Mouse (Mus musculus): ENCODE data around the gene Srf.
"Not testable (repeated sequence)": the region's sequence is repeated elsewhere in the genome, so short reads cannot be mapped to it uniquely, and the experiment has no call there.

Gene Srf

DNA sequence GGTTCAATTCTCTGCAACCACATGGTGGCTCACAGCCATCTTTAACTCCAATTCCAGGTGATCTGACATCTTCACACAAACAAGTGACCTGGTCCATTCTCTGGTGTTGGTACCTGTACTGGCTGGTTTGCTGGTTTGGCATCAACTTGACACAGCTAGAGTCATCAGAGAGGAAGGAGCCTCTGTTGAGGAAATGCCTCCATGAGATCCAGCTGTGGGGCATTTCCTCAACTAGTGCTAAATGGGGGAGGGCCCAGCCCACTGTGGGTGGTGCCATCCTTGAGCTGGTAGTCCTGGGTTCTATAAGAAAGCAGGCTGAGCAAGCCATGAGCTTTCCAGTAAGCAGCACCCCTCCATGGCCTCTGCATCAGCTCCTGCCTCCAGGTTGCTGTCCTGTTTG, 1.3 kb upstream of the Srf start:
- intact Hi-C loops (cut with DNase I): not testable (repeated sequence)

DNA sequence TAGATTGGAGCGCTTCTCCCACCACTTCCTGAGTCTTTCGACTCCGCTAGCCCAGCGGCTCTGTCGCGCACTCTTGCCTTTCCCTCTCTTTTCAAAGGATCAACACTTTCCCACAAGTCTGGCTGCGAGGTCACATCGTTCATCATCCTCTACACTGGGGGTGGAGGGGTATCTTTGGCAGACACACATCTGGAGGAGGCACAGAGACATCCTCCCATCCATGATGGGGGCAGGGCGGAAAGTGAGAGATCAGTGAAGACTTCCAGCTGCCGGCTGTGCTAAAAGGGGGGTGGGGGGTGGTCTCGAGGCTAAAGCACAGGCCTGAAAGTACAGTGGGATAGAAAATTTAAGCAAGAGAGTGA, 590 bp upstream of the Srf start:
- intact Hi-C loops (cut with DNase I): no loop called here

DNA sequence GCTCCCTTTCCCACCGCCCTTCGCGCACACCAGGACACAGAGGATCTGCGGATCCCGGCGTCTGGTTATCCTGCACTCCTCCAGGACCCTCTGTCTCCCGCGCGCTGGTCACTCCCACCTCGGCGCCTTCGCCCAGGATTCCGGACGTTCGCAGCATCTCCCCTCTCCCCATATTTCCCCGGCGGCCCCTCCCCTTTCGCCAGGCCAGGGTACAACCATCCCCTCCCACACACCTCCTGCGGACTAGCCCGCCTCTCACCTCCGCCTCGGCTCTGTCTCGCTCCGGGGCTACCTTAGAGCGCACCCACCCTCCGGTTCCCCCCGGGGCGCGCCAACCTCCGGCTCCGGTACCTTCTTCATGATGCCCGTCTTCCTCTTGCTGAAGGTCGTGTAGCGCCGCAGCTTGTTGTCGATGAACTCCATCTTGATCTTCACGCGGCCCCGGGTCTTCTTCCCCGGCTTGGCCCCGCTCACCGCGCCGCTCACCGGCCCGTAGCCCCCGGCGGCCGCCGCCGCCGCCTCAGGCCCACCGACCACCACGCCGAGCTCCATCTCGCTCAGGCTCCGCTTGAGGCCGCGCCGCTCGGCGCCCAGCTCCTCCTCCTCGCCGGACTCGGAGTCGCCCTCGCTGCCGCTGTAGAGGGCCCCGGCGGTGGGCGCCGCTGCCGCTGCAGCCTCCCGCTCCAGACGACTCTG, 850 bp downstream of the Srf start:
- intact Hi-C loops (cut with DNase I): no loop called here

DNA sequence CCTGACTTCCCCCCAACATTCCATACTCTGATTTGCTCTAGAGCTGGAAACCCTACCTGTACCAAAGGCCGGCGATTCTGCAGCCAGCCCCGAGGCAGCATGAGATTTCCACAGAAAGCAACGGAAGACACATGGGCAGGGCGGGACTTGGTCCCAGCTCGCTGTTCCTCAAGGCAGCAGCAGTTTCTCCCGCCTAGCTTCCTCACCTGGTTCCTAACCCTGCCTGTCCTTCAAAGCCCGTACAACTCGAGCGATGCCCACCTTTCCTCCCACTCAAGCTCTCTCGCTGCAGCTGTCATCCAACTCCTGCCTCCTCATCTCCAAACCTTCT, 1.4 kb downstream of the Srf start:
- intact Hi-C loops (cut with DNase I): no loop called here

DNA sequence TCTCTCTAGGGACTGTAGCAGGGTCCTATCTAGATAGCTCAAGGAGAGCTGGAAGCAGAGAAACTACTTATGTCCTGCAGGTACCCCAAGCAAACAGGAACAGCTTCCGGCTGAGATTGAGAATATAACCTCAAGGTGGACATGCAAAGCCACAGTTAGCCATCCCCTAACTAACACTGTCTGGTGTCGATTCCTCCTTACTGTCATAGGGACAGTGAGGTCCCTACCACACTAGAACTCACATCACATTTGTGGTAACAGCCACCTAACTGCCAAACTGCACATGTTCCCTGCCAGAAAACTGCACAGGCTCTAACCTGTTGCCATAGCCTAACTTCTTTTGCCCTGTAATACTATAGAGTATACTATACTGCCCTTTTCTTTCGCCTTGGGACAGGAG, 2.0 kb downstream of the Srf start:
- intact Hi-C loops (cut with DNase I): no loop called here

DNA sequence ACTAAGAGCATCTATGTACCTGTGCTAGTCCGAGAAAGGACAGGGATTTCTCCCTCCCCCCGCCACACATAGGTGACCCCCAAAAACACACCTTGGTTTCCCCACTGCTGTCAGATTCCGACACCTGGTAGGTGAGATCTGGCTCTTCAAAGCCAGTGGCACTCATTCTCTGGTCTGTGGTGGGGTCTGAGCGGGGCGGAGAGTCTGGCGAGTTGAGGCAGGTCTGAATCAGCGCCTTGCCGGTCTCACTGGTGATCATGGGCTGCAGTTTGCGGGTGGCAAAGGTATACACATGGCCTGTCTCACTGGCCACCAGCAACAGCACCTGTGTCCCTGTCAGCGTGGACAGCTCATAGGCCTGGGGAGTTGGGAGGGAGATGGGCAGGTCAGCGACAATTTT, 2.5 kb downstream of the Srf start:
- intact Hi-C loops (cut with DNase I): no loop called here

GRCm38 (mm10) chr17:46552841-46553423, 3.0 kb downstream of the Srf start:
- intact Hi-C loops (cut with DNase I): no loop called here

GRCm38 (mm10) chr17:46552151-46552550, 3.8 kb downstream of the Srf start:
- intact Hi-C loops (cut with DNase I): no loop called here

DNA sequence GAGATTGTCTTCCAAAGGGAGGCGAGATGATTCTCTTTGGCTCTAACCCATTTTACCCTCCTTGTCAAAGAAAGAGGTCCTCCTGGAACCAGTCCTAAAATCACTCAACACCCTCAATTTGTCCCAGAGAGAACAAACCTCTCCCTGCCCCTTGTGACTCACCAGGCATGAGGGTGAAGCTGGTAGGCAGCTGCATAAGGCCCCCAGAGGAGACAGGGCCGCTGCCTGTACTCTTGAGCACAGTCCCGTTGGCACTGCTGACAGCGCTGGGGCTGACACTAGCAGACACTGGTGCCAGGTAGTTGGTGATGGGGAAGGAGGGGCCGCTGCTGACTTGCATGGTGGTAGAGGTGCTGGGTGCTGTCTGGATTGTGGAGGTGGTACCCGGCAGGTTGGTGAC, 4.6 kb downstream of the Srf start:
- intact Hi-C loops (cut with DNase I): no loop called here

GRCm38 (mm10) chr17:46550904-46551303, 5.1 kb downstream of the Srf start:
- intact Hi-C loops (cut with DNase I): no loop called here

DNA sequence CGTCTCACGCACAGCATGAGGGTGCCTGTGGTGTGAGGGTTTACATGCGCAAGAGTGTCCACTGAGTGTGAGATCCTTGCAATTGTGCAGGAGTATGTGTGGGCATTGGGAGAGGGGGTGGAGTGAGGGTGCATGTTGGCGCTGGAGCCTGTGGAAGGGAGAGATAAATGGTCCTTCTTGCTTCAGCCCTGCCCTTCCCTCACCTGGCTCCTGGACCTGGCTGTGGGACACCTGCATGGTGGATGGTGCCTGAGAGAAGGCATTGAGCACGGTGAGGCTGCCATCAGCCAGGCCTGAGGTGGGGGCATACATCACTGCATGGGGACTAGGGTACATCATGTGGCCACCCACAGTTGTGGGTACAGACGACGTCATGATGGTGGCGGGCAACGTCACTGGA, 6.3 kb downstream of the Srf start:
- intact Hi-C loops (cut with DNase I): no loop called here

DNA sequence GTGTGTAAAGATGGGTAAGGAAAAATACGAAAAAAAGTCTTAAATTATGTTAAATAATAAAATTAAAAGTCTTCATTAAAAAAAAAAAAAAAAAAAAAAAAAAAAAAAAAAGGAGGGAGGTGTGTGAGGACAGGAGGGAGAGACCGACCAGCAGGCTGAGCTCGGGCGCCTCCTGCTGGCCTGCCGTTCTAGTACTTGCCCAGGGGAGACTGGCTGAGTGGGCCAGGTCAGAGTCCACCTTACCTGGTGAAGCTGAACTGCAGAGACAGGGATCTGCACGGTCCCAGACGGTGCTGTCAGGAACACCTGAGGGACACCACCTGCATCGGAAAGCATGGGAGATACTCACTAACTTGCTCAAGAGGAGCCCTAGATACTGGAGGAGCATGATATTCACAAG, 6.8 kb downstream of the Srf start:
- intact Hi-C loops (cut with DNase I): no loop called here

DNA sequence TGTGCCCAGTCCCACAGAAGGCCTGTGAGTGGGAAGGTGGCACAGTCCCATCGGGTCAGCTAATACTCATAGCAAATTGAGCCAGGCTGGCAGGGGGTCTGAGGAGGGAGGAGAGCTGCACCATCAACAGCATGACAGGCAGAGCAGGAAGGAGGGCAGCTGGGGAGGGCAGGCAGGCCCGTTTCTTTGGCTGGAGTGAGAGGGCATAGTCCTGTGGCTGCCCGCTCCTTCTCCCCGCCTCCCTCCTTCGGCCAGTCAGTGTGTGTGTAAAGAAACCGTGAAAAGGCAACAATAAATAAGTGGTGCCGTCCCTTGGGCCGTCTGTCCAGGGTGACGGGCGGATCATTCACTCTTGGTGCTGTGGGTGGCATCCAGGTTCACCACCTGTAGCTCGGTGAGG, 7.2 kb downstream of the Srf start:
- intact Hi-C loops (cut with DNase I): no loop called here

DNA sequence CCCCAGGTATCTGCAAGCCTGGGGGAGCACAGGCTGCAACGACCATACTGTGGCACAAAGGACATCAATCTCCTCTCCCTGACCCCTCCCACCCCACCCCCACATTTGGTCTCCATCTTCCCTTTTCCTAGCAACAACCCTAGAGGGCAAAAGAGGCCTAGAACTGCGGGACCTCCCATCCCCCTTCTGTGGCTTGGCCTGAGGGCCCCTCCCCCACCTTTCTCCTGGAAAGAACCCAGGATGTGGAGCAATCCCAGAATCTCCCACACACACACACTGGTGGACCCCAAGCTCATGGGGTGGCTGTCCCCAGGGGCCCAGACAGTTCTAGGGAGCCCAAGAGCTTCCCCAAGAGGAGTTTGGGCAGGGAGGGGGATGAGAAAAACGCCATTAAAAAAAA, 8.1 kb downstream of the Srf start:
- intact Hi-C loops (cut with DNase I): no loop called here

DNA sequence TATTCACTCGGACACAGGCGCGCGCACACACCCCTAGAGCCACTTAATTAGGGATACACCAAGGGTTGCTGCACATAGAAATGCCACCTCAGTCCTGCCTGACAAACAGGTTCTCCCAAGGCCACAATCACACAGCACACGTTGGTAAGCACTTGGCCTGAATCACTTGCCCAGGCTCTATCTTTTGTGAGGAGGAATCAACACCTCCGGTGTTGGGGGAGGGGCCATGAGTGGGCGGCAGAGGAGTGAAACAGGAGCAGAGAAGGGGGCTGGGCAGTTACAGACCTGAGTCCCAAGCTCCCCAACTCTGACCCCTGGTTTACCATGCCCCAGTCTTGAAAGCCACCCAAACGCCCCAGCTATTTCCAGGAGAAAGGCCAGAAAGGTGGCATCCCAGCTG, 9.0 kb downstream of the Srf start:
- intact Hi-C loops (cut with DNase I): no loop called here

DNA sequence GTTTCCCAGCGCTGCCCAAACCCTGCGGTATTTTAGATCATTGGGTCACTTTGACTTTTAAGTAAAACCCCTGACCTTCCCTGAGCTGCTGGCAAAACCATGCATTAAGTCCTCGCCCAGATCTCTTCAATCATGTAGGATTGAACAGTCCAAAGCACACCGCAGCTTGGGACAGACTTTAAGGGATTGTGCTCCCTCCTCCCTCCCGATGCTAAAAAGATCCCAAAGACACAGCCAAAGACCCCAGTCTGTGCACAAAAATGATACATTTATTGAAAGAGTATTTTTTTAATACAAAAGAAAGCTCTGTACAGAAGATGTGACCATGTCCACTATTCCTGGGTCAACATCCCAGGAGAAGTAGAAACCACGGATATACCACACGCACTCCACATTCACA, 9.4 kb downstream of the Srf start:
- intact Hi-C loops (cut with DNase I): no loop called here

DNA sequence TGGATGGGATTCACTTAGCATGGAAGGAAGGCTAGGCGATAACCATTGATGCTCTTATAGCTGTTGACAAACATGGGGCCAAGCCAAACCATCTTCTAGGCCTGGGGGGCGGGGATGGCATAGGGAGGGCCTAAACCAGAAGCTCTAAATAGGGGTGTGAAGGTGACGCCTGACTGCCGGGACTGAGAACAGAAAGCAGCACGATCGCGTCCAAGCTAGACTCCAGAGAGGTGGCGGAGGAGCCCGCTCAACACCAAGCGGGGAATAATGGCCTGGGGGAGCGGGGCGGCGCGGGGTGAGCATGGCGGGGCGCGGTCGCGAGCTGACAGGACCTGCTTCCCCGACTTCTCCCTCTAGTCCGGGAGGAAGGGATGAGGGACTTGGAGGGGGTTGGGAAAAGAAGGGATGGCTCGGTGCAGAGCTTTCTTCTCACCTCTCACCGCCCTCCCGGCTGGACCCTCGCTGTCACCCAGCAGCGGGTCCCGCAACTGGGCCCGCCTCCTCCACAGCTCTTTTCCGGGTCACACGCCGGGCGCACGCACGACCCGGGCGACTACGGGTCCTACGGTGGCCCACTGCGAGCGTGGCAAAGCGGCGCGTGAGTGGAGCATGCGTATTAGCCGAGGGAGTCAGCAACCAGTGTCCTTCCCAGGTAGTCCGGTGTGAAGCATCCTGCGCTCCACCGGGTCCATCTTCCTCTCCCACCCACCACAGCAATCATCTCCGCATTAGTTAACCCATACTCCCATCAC, 10.0 kb downstream of the Srf start, which contains the start of gene Cul9:
Cul9 (minus strand) TSS at position 576 of the 752 bp plus-strand sequence.
- intact Hi-C loops (cut with DNase I): no loop called here

DNA sequence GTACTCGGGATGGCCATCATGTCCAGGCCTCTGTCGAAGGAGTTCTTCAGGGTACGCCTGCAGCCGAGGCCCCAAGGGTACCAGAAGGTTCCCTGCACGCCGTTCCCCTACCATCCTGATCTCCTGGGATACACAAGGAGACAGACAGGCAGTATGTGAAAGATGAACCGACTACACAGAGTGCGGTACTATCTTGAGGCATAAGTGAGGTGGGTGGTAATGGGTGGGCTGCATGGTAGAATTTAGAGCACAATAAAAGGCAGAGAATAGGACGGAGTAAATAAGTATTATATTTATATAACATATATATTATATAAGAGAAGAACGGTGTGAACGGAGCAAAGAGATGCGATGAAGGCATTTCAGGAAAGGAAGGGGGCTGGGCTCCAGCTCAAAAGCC, 12.3 kb downstream of the Srf start:
- intact Hi-C loops (cut with DNase I): no loop called here

- intact Hi-C loops (cut with DNase I): loop anchor here (2.0 to 10.0 kb wide), 3 partner anchors 62 to 189 kb away; partner anchors contain the start of gene Pex6
Observed at GRCm38 (mm10) chr17:46525579-46526307, 30.2 kb downstream of the Srf start.

GRCm38 (mm10) chr17:46525065-46525464, 30.9 kb downstream of the Srf start:
- intact Hi-C loops (cut with DNase I): loop anchor here (2.0 to 10.0 kb wide), 3 partner anchors 62 to 190 kb away; partner anchors contain the start of gene Pex6

GRCm38 (mm10) chr17:46521963-46522668, 33.9 kb downstream of the Srf start:
- intact Hi-C loops (cut with DNase I): loop anchor here (10.0 kb wide), 1 partner anchor 193 kb away; the partner anchor contains the start of gene Pex6
